Mouse (Mus musculus) small intestine, adult 2 months (tissue): Measurements from ENCODE around the gene Timm8a2.

ENCODE experiments used
- CTCF ChIP-seq: fragments of 200-500 bp; IDR thresholded peaks from 2 replicates; pipeline ENCODE4 v1.5.1; 2012; ENCODE audit warnings: low read depth, mild to moderate bottlenecking, control low read depth, inconsistent platforms, low read length, moderate library complexity, mixed read lengths; ENCODE audit not compliant: insufficient replicate concordance, insufficient read length; ENCODE audit errors: extremely low read depth
- POLR2A ChIP-seq: fragments of 200-500 bp; IDR thresholded peaks from 2 replicates; pipeline ENCODE4 v1.6.1; 2012; ENCODE audit warnings: low read depth, mild to moderate bottlenecking, control low read depth, inconsistent platforms, low read length, moderate library complexity

GRCm38 (mm10) chr14:121992395-121993280 is 41.8 kb upstream of the Timm8a2 start:
- TF ChIP-seq CTCF = no peak
- TF ChIP-seq POLR2A = no peak
